ENCODE assay signal across 9 mouse cellular contexts in the genomic region with DNA sequence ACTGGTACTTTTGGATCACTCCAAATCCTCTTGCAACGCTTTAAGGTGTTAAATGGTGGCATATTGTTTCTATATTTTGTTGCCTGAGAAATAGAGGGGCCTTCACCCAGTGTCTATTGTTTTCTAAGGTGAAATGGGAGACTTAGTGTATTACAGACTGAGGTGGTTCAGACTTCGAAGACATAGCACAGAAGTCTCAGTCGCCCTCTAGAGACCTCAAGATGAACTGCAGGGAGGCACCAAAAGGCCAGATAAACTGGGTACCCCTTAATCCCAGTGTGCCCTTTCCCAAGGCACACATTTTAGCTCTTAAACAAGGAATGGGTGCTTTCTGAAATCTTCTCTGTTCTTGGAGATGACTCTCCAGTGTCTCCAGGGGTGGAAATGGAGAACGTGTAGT.
DNase-seq lines count a peak whose midpoint lies in the region; ATAC-seq and TF ChIP-seq lines count a peak whose summit lies in the region.
"Had no signal": no experiment of that assay in that cellular context is flagged by ENCODE, and none has a peak within 500 bp of the region (broad histone marks: within the 10 kb centered on the region; RNA-seq: fewer than 3 reads in every experiment).

No protein-coding gene starts in this region.

- TF ChIP-seq CTCF in gastrocnemius, adult 2 months (IDR thresholded peaks at IDR 0.05) = peak; percentile 90
- peak; percentile 45; the same call in 1 of the 2 replicates for TF ChIP-seq CTCF in spleen, adult 2 months (IDR thresholded peaks at IDR 0.05; ENCODE audit: extremely low read depth, insufficient read depth, insufficient read length, insufficient replicate concordance)
- peak; percentile 66 for TF ChIP-seq CTCF in lung, adult 2 months (IDR thresholded peaks at IDR 0.05; ENCODE audit: insufficient read depth, low read length)
- peak; percentile 89 for TF ChIP-seq CTCF in stomach, postnatal 0 days (IDR thresholded peaks at IDR 0.05; ENCODE audit: low read depth)

- H3K27me3 ChIP-seq in spleen, adult 2 months (ENCODE audit: control insufficient read depth, insufficient read depth, low read length) = no peaks in the 10 kb centered on the region
- H3K27me3 ChIP-seq in stomach, postnatal 0 days (ENCODE audit: control insufficient read depth, insufficient read depth, low read length) = no peaks in the 10 kb centered on the region
- H3K27me3 ChIP-seq: CH12.LX had no signal

- no peak for ATAC-seq in stomach, postnatal 0 days (ENCODE audit: low FRiP score, low TSS enrichment)

- H3K9me3 ChIP-seq in stomach, postnatal 0 days (ENCODE audit: control insufficient read depth, low read length) = no peaks in the 10 kb centered on the region

- no peaks in the 10 kb centered on the region for H3K4me1 ChIP-seq in spleen, adult 2 months (ENCODE audit: control insufficient read depth, insufficient read depth, insufficient read length)
- no peaks in the 10 kb centered on the region for H3K4me1 ChIP-seq in lung, adult 2 months (ENCODE audit: control insufficient read depth, insufficient read depth, low read length)
- H3K4me1 ChIP-seq in stomach, postnatal 0 days (replicated peaks; ENCODE audit: control insufficient read depth, insufficient read depth) = no peaks in the 10 kb centered on the region

- peak; percentile 46 for DNase-seq in gastrocnemius, adult 2 months
- no peak for DNase-seq in gastrocnemius, postnatal 25 days
- DNase-seq in spleen, adult 2 months (ENCODE audit: low read depth in 1 of 2, low spot score in 2 of 2) = no peak
- no peak for DNase-seq in spleen, postnatal 36 days (ENCODE audit: low spot score in 2 of 2)
- DNase-seq in cerebellum, postnatal 36 days = peak; percentile 58 to 68
- peak; percentile 64 to 72 for DNase-seq in heart, postnatal 10 days
- DNase-seq in lung, adult 2 months = peak; percentile 36
- DNase-seq in stomach, postnatal 0 days (ENCODE audit: low spot score) = peak; percentile 40

- 19% methylated on average over 4 of the region's 4 CpGs for WGBS in spleen, adult 2 months
- WGBS in lung, adult 2 months = 18% methylated on average over 4 of the region's 4 CpGs
- 23% methylated on average over 4 of the region's 4 CpGs for WGBS in stomach, postnatal 0 days

- H3K9ac ChIP-seq in stomach, postnatal 0 days (ENCODE audit: low read length) = no peak overlapping the region

- TF ChIP-seq POLR2A in spleen, adult 2 months (IDR thresholded peaks at IDR 0.05; ENCODE audit: low read depth, low read length) = no peak
- TF ChIP-seq POLR2A in lung, adult 2 months (IDR thresholded peaks at IDR 0.05; ENCODE audit: borderline replicate concordance, extremely low read depth, low read depth, low read length) = no peak

- H3K27ac ChIP-seq in gastrocnemius, adult 2 months = no peak overlapping the region
- no peak overlapping the region for H3K27ac ChIP-seq in spleen, adult 2 months (ENCODE audit: insufficient read depth, low read length)
- no peak overlapping the region for H3K27ac ChIP-seq in stomach, postnatal 0 days (replicated peaks)

- H3K4me2 ChIP-seq in stomach, postnatal 0 days (replicated peaks; ENCODE audit: low read depth) = no peak overlapping the region

- no peaks in the 10 kb centered on the region for H3K36me3 ChIP-seq in spleen, adult 2 months (ENCODE audit: control insufficient read depth, insufficient read depth, low read length)
- no peaks in the 10 kb centered on the region for H3K36me3 ChIP-seq in stomach, postnatal 0 days (ENCODE audit: control insufficient read depth, insufficient read depth, low read length)

- intact Hi-C loops in gastrocnemius, adult 2 months (cut with DNase I) = loop anchor here (1.0 kb wide), 1 partner anchor 384 kb away; no protein-coding TSS in a partner anchor
- intact Hi-C loops in heart, postnatal 10 days (cut with DNase I) = loop anchor here (1.0 to 10.0 kb wide), 4 partner anchors 301 to 583 kb away; no protein-coding TSS in a partner anchor

- no peak for TF ChIP-seq EP300 in stomach, postnatal 0 days (optimal IDR thresholded peaks at IDR 0.05)

- no peak overlapping the region for H3K4me3 ChIP-seq in gastrocnemius, adult 2 months
- H3K4me3 ChIP-seq in spleen, adult 2 months (ENCODE audit: extremely low read depth, insufficient read depth, insufficient read length) = no peak overlapping the region
- no peak overlapping the region for H3K4me3 ChIP-seq in lung, adult 2 months (replicated peaks; ENCODE audit: extremely low read depth, low read depth, low read length)
- H3K4me3 ChIP-seq in stomach, postnatal 0 days (ENCODE audit: low read depth, low read length) = no peak overlapping the region

Comparison
In these comparisons a context has a peak if more than half of its experiments do, and no peak if none do; other contexts are left out.
1. DNase-seq: peak in gastrocnemius, adult 2 months (single experiment), cerebellum, postnatal 36 days (2 of 2), heart, postnatal 10 days (2 of 2), lung, adult 2 months (single experiment) and stomach, postnatal 0 days (single experiment); none in gastrocnemius, postnatal 25 days (single experiment), spleen, adult 2 months (0 of 2) and spleen, postnatal 36 days (0 of 2).
2. Peak in every context shown above with its lines, with median percentiles within 50 percentile points of each other: CTCF ChIP-seq.